Mouse (Mus musculus) telencephalon, adult 2 months (tissue): ENCODE measurements at regions not wholly inside any gene's neighbourhood (a gene's known extent, or its start where the extent isn't known, plus 50 kb on each side); places are given as distances from the start of the nearest gene placed in this dataset.

Experiments used
- DNase-seq: peaks from one replicate; pipeline ENCODE4 v3.0.0-alpha.2; 2011; ENCODE audit warnings: low read depth, low spot score

GRCm38 (mm10) chr2:117543301-117543782 is 200.5 kb upstream of the Rasgrp1 start:
- DNase-seq = no peak

GRCm38 (mm10) chr2:117548273-117548672 is 205.5 kb upstream of the Rasgrp1 start:
- DNase-seq = no peak

- DNase-seq = no peak
These were observed 213.5 kb upstream of the Rasgrp1 start for GRCm38 (mm10) chr2:117556301-117556700.

GRCm38 (mm10) chr2:117570987-117571386 is 228.2 kb upstream of the Rasgrp1 start:
- no peak for DNase-seq

- no peak for DNase-seq
These were observed 244.6 kb upstream of the Rasgrp1 start for GRCm38 (mm10) chr2:117587381-117587780.

GRCm38 (mm10) chr2:117595028-117595427 is 252.2 kb upstream of the Rasgrp1 start:
- DNase-seq = no peak

GRCm38 (mm10) chr2:117597573-117597972 is 254.8 kb upstream of the Rasgrp1 start:
- DNase-seq = no peak

- DNase-seq = no peak
These were observed 272.0 kb upstream of the Rasgrp1 start for GRCm38 (mm10) chr2:117614772-117615171.

- DNase-seq = no peak
These were observed 275.3 kb upstream of the Rasgrp1 start for GRCm38 (mm10) chr2:117618063-117618462.

GRCm38 (mm10) chr2:117623955-117624354 is 281.2 kb upstream of the Rasgrp1 start:
- no peak for DNase-seq

- no peak for DNase-seq
These were observed 292.1 kb upstream of the Rasgrp1 start for GRCm38 (mm10) chr2:117634906-117635305.

GRCm38 (mm10) chr2:117637397-117637796 is 294.6 kb upstream of the Rasgrp1 start:
- no peak for DNase-seq

- no peak for DNase-seq
These were observed 309.3 kb upstream of the Rasgrp1 start for GRCm38 (mm10) chr2:117652101-117652500.

GRCm38 (mm10) chr2:117652647-117653046 is 309.8 kb upstream of the Rasgrp1 start:
- no peak for DNase-seq

- no peak for DNase-seq
These were observed 313.9 kb upstream of the Rasgrp1 start for GRCm38 (mm10) chr2:117656546-117657175.

GRCm38 (mm10) chr2:117660217-117660924 is 317.6 kb upstream of the Rasgrp1 start:
- DNase-seq = no peak

- DNase-seq = no peak
These were observed 319.9 kb upstream of the Rasgrp1 start for GRCm38 (mm10) chr2:117662653-117663052.

- no peak for DNase-seq
These were observed 323.7 kb upstream of the Rasgrp1 start for GRCm38 (mm10) chr2:117666528-117666927.

- no peak for DNase-seq
These were observed 325.3 kb upstream of the Rasgrp1 start for GRCm38 (mm10) chr2:117668137-117668536.

- DNase-seq = no peak
These were observed 332.1 kb upstream of the Rasgrp1 start for GRCm38 (mm10) chr2:117674877-117675276.

GRCm38 (mm10) chr2:117678650-117679049 is 335.8 kb upstream of the Rasgrp1 start:
- DNase-seq = no peak

- peak; percentile 62 for DNase-seq
These were observed 343.1 kb upstream of the Rasgrp1 start for GRCm38 (mm10) chr2:117685836-117686453.

GRCm38 (mm10) chr2:117693537-117693936 is 350.7 kb upstream of the Rasgrp1 start:
- DNase-seq = no peak
